Mouse (Mus musculus): ENCODE measurements around the gene Atg5. TPM values are rescaled to one million over a fixed set of nuclear protein-coding genes. Genes with fewer than 3 reads are reported as not detected.

Atg5 gene
- polyA plus RNA-seq, 1 experiment: 0.45 TPM

DNA sequence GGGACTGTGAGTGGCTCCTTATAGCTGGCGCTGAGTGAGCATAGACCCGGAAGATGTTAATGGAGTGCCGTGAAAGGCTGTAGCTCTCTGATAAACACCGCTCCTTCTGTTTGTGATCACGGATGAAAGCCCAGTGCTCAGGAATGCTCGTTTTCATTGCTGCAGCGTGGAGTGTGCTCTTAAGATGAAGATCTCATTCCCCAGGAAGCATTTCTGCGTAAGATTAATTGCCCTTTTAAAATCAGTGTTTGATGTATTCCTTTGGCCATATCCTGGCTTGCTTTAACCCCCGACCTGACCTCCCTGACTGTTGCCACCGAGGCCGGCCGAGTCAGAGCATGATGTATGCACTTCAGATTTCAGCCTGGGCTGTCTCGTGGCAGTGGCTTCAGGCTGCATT, 89.2 kb downstream of the Atg5 start:
- Histone ChIP-seq H3K27me3 (ENCODE audit: control insufficient read depth) (no peaks in the 10 kb centered on the region), H3K9me3 (ENCODE audit: control insufficient read depth, low read length) (no peaks in the 10 kb centered on the region), H3K4me3 (replicated peaks) (no peak overlapping the region), H3K4me1 (ENCODE audit: control insufficient read depth) (peaks cover 23% of the 10 kb centered on the region), H3K36me3 (ENCODE audit: control insufficient read depth) (peaks cover 7% of the 10 kb centered on the region)
- no peak for TF ChIP-seq TAL1 (IDR thresholded peaks at IDR 0.05; ENCODE audit: low read length)
- no peak for TF ChIP-seq GATA1 (IDR thresholded peaks at IDR 0.05; ENCODE audit: low read length)

DNA sequence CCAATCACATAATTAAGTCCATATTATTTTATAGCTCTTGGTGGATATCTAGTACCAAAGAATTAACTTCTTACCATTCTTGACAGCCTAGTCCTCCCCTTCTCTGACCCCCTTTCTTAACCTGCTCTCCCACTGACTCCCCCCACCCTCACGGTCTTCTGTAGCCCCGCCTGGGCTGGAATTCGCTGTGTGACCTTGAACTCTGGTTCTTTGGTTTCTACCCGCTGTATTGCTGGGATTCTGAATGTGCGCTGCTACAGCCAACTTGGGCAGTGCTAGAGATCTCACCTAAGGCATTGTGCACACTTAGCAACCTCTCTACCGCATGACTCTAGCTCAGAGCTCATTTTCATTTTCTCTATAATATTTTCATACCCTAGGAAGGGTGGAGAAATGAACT, 90.7 kb downstream of the Atg5 start:
- no peak for TF ChIP-seq GATA1 (IDR thresholded peaks at IDR 0.05; ENCODE audit: low read length)
- no peak for TF ChIP-seq TAL1 (IDR thresholded peaks at IDR 0.05; ENCODE audit: low read length)
- Histone ChIP-seq H3K9me3 (ENCODE audit: control insufficient read depth, low read length) (no peaks in the 10 kb centered on the region), H3K27me3 (ENCODE audit: control insufficient read depth) (no peaks in the 10 kb centered on the region), H3K4me1 (ENCODE audit: control insufficient read depth) (peaks cover 18% of the 10 kb centered on the region), H3K36me3 (ENCODE audit: control insufficient read depth) (peaks cover 9% of the 10 kb centered on the region), H3K4me3 (replicated peaks) (no peak overlapping the region)

DNA sequence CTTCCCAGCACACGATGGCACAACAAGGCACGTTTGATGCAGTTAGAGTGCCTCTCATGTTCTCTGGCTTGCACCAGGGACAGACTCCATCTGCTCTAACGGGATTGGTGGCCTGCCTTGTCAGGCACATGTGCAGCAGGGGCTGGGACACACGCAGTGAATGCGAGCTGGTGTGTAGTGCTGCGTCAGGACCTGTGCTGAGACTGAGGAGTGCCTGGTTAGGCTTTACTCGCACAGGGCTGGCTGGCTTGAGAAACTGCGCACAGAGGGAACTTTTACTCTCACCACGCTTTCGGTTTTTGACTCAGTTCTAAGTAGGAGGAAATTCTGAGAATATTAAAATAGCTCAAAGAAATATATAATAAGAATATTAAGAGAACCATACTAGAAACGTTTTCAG, 92.5 kb downstream of the Atg5 start:
- no peak overlapping the region for H3K4me3 ChIP-seq (replicated peaks)
- TF ChIP-seq GATA1 (IDR thresholded peaks at IDR 0.05; ENCODE audit: low read length) (no peak), TAL1 (IDR thresholded peaks at IDR 0.05; ENCODE audit: low read length) (no peak)
- no peaks in the 10 kb centered on the region for H3K27me3 ChIP-seq (ENCODE audit: control insufficient read depth)
- peaks cover 7% of the 10 kb centered on the region for H3K36me3 ChIP-seq (ENCODE audit: control insufficient read depth)
- peaks cover 4% of the 10 kb centered on the region; the same call in 1 of the 2 replicates for H3K4me1 ChIP-seq (ENCODE audit: control insufficient read depth)
- no peaks in the 10 kb centered on the region for H3K9me3 ChIP-seq (ENCODE audit: control insufficient read depth, low read length)

DNA sequence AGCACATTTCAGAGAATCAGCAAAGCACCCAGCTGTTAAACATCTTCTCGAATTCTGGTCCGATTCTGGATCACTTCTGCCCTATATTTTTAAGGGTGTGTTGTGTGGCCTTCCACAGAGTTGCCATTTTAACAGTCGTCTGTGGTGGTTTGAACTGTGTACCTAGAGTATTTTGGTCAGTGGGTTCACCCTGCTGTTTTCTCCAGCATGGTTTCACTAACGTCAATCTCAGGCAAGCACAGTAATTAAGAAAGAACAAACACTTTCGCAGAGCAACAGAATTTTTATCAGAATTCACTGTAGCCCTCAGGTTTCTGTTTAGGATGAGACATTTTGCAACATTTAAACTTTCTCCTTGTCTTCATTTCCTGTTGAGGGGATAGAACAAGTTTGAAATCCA, 94.3 kb downstream of the Atg5 start:
- TF ChIP-seq GATA1 (IDR thresholded peaks at IDR 0.05; ENCODE audit: low read length) (no peak), TAL1 (IDR thresholded peaks at IDR 0.05; ENCODE audit: low read length) (no peak)
- H3K4me3 ChIP-seq (replicated peaks): no peak overlapping the region
- peaks cover 2% of the 10 kb centered on the region; the same call in 1 of the 2 replicates for H3K4me1 ChIP-seq (ENCODE audit: control insufficient read depth)
- H3K27me3 ChIP-seq (ENCODE audit: control insufficient read depth): no peaks in the 10 kb centered on the region
- peaks cover 8% of the 10 kb centered on the region for H3K36me3 ChIP-seq (ENCODE audit: control insufficient read depth)
- no peaks in the 10 kb centered on the region for H3K9me3 ChIP-seq (ENCODE audit: control insufficient read depth, low read length)

- Histone ChIP-seq H3K27me3 (ENCODE audit: control insufficient read depth) (no peaks in the 10 kb centered on the region), H3K9me3 (ENCODE audit: control insufficient read depth, low read length) (no peaks in the 10 kb centered on the region), H3K36me3 (ENCODE audit: control insufficient read depth) (peaks cover 8% of the 10 kb centered on the region), H3K4me3 (replicated peaks) (no peak overlapping the region), H3K4me1 (ENCODE audit: control insufficient read depth) (peaks cover 2% of the 10 kb centered on the region; the same call in 1 of the 2 replicates)
- no peak for TF ChIP-seq GATA1 (IDR thresholded peaks at IDR 0.05; ENCODE audit: low read length)
- TF ChIP-seq TAL1 (IDR thresholded peaks at IDR 0.05; ENCODE audit: low read length): no peak
These were observed 94.7 kb downstream of the Atg5 start for GRCm38 (mm10) chr10:44362846-44363245.

GRCm38 (mm10) chr10:44366186-44366585, 98.0 kb downstream of the Atg5 start:
- TF ChIP-seq GATA1 (IDR thresholded peaks at IDR 0.05; ENCODE audit: low read length): no peak
- TF ChIP-seq TAL1 (IDR thresholded peaks at IDR 0.05; ENCODE audit: low read length): no peak
- Histone ChIP-seq H3K4me3 (replicated peaks) (no peak overlapping the region), H3K9me3 (ENCODE audit: control insufficient read depth, low read length) (no peaks in the 10 kb centered on the region), H3K27me3 (ENCODE audit: control insufficient read depth) (no peaks in the 10 kb centered on the region), H3K4me1 (ENCODE audit: control insufficient read depth) (peaks cover 14% of the 10 kb centered on the region), H3K36me3 (ENCODE audit: control insufficient read depth) (peaks cover 7% of the 10 kb centered on the region)

- no peaks in the 10 kb centered on the region for H3K9me3 ChIP-seq (ENCODE audit: control insufficient read depth, low read length)
- H3K4me1 ChIP-seq (ENCODE audit: control insufficient read depth): peaks cover 14% of the 10 kb centered on the region
- TF ChIP-seq GATA1 (IDR thresholded peaks at IDR 0.05; ENCODE audit: low read length) (no peak), TAL1 (IDR thresholded peaks at IDR 0.05; ENCODE audit: low read length) (no peak)
- H3K36me3 ChIP-seq (ENCODE audit: control insufficient read depth): peaks cover 7% of the 10 kb centered on the region
- no peak overlapping the region for H3K4me3 ChIP-seq (replicated peaks)
- H3K27me3 ChIP-seq (ENCODE audit: control insufficient read depth): no peaks in the 10 kb centered on the region
These were observed 98.9 kb downstream of the Atg5 start for GRCm38 (mm10) chr10:44367043-44367442.

GRCm38 (mm10) chr10:44368596-44368995, 100.4 kb downstream of the Atg5 start:
- Histone ChIP-seq H3K9me3 (ENCODE audit: control insufficient read depth, low read length) (no peaks in the 10 kb centered on the region), H3K36me3 (ENCODE audit: control insufficient read depth) (peaks cover 4% of the 10 kb centered on the region), H3K27me3 (ENCODE audit: control insufficient read depth) (no peaks in the 10 kb centered on the region), H3K4me3 (replicated peaks) (no peak overlapping the region), H3K4me1 (ENCODE audit: control insufficient read depth) (peaks cover 22% of the 10 kb centered on the region)
- no peak for TF ChIP-seq TAL1 (IDR thresholded peaks at IDR 0.05; ENCODE audit: low read length)
- TF ChIP-seq GATA1 (IDR thresholded peaks at IDR 0.05; ENCODE audit: low read length): no peak

- Histone ChIP-seq H3K27me3 (ENCODE audit: control insufficient read depth) (no peaks in the 10 kb centered on the region), H3K4me1 (ENCODE audit: control insufficient read depth) (peaks cover 31% of the 10 kb centered on the region), H3K9me3 (ENCODE audit: control insufficient read depth, low read length) (no peaks in the 10 kb centered on the region), H3K36me3 (ENCODE audit: control insufficient read depth) (peaks cover 4% of the 10 kb centered on the region), H3K4me3 (replicated peaks) (no peak overlapping the region)
- no peak for TF ChIP-seq GATA1 (IDR thresholded peaks at IDR 0.05; ENCODE audit: low read length)
- TF ChIP-seq TAL1 (IDR thresholded peaks at IDR 0.05; ENCODE audit: low read length): no peak
These were observed 102.5 kb downstream of the Atg5 start for GRCm38 (mm10) chr10:44370666-44371065.

- H3K4me1 ChIP-seq (ENCODE audit: control insufficient read depth): peaks cover 31% of the 10 kb centered on the region
- no peaks in the 10 kb centered on the region for H3K27me3 ChIP-seq (ENCODE audit: control insufficient read depth)
- 0 out of 2 replicates have a peak, but pooled peaks cover under 1% of the 10 kb centered on the region for H3K36me3 ChIP-seq (ENCODE audit: control insufficient read depth)
- no peak for TF ChIP-seq GATA1 (IDR thresholded peaks at IDR 0.05; ENCODE audit: low read length)
- no peak for TF ChIP-seq TAL1 (IDR thresholded peaks at IDR 0.05; ENCODE audit: low read length)
- no peak overlapping the region for H3K4me3 ChIP-seq (replicated peaks)
- H3K9me3 ChIP-seq (ENCODE audit: control insufficient read depth, low read length): no peaks in the 10 kb centered on the region
These were observed 104.1 kb downstream of the Atg5 start for GRCm38 (mm10) chr10:44372210-44372609.
